ENCODE assay signal across 8 mouse cellular contexts in genomic region chr15:61096021-61096781, GRCm38 (mm10).
DNase-seq lines count a peak whose midpoint lies in the region; ATAC-seq and TF ChIP-seq lines count a peak whose summit lies in the region.

No protein-coding gene starts in this region.

- no peaks in the 10 kb centered on the region for H3K27me3 ChIP-seq in lung, embryonic 14.5 days (ENCODE audit: insufficient read depth, low read length)

- WGBS in lung, embryonic 14.5 days, result 55% methylated on average over 3 of the region's 3 CpGs

- no peaks in the 10 kb centered on the region for H3K9me3 ChIP-seq in lung, embryonic 14.5 days (ENCODE audit: low read depth, low read length)

- no peaks in the 10 kb centered on the region for H3K36me3 ChIP-seq in lung, embryonic 14.5 days (ENCODE audit: insufficient read depth)

- DNase-seq in frontal cortex, adult 2 months (ENCODE audit: extremely low spot score in 1 of 2, low spot score in 1 of 2), result peak; percentile 8 to 67
- DNase-seq in frontal cortex, postnatal 36 days (ENCODE audit: low spot score in 2 of 2), result no peak
- peak; percentile 22 to 36 for DNase-seq in right cerebral cortex, postnatal 10 days (ENCODE audit: low spot score in 2 of 2)
- no peak for DNase-seq in right cerebral cortex, postnatal 36 days (ENCODE audit: low spot score in 2 of 2)
- DNase-seq in lung, embryonic 14.5 days, result peak; percentile 85
- DNase-seq in telencephalon, adult 2 months (ENCODE audit: low read depth, low spot score), result peak; percentile 45
- DNase-seq in layer of hippocampus, postnatal 25 days (ENCODE audit: extremely low spot score in 1 of 2, low spot score in 1 of 2), result no peak
- DNase-seq in layer of hippocampus, adult 8-10 months (ENCODE audit: low spot score in 2 of 2), result no peak

- H3K4me2 ChIP-seq in lung, embryonic 14.5 days, result no peak overlapping the region

- no peak overlapping the region for H3K27ac ChIP-seq in lung, embryonic 14.5 days (ENCODE audit: low read depth)

- H3K4me3 ChIP-seq in lung, embryonic 14.5 days (ENCODE audit: low read depth, low read length), result no peak overlapping the region

- ATAC-seq in lung, embryonic 14.5 days (ENCODE audit: insufficient read depth), result no peak

- H3K4me1 ChIP-seq in lung, embryonic 14.5 days (ENCODE audit: insufficient read depth), result no peaks in the 10 kb centered on the region

- no peak overlapping the region for H3K9ac ChIP-seq in lung, embryonic 14.5 days

- TF ChIP-seq CTCF in lung, embryonic 14.5 days (IDR thresholded peaks at IDR 0.05; ENCODE audit: low read depth), result peak; percentile 68

Comparison
In these comparisons a context has a peak if more than half of its experiments do, and no peak if none do; other contexts are left out.
1. DNase-seq: peak in frontal cortex, adult 2 months (2 of 2), right cerebral cortex, postnatal 10 days (2 of 2), lung, embryonic 14.5 days (single experiment) and telencephalon, adult 2 months (single experiment); none in frontal cortex, postnatal 36 days (0 of 2), right cerebral cortex, postnatal 36 days (0 of 2), layer of hippocampus, postnatal 25 days (0 of 2) and layer of hippocampus, adult 8-10 months (0 of 2).